Mouse (Mus musculus): Measurements from ENCODE around the gene Rprd2.
A peak's percentile ranks its signal among the peaks of the same experiment; 100 is the strongest.

Gene Rprd2

GRCm38 (mm10) chr3:95735071-95735670 is 83.5 kb downstream of the Rprd2 start:
- no peak for DNase-seq

- no peak for DNase-seq
These were observed 84.5 kb downstream of the Rprd2 start for GRCm38 (mm10) chr3:95734092-95734702.

- DNase-seq, result peak in 1 of 2 experiments; percentile 39
These were observed 85.7 kb downstream of the Rprd2 start for GRCm38 (mm10) chr3:95732744-95733521.

- no peak for DNase-seq
These were observed 86.4 kb downstream of the Rprd2 start for GRCm38 (mm10) chr3:95732297-95732696.

GRCm38 (mm10) chr3:95731802-95732201 is 86.9 kb downstream of the Rprd2 start:
- DNase-seq, result no peak

GRCm38 (mm10) chr3:95730431-95730830 is 88.2 kb downstream of the Rprd2 start:
- no peak for DNase-seq

GRCm38 (mm10) chr3:95728906-95729305 is 89.8 kb downstream of the Rprd2 start:
- no peak for DNase-seq

GRCm38 (mm10) chr3:95726696-95727358 is 91.8 kb downstream of the Rprd2 start:
- DNase-seq, result no peak

GRCm38 (mm10) chr3:95725863-95726262 is 92.8 kb downstream of the Rprd2 start:
- DNase-seq, result no peak

GRCm38 (mm10) chr3:95722386-95722785 is 96.3 kb downstream of the Rprd2 start:
- no peak for DNase-seq

GRCm38 (mm10) chr3:95718153-95718552 is 100.5 kb downstream of the Rprd2 start:
- no peak for DNase-seq

- no peak for DNase-seq
These were observed 102.6 kb downstream of the Rprd2 start for GRCm38 (mm10) chr3:95716075-95716474.

Measured in kidney, postnatal 4 days (tissue).